In the genomic region with DNA sequence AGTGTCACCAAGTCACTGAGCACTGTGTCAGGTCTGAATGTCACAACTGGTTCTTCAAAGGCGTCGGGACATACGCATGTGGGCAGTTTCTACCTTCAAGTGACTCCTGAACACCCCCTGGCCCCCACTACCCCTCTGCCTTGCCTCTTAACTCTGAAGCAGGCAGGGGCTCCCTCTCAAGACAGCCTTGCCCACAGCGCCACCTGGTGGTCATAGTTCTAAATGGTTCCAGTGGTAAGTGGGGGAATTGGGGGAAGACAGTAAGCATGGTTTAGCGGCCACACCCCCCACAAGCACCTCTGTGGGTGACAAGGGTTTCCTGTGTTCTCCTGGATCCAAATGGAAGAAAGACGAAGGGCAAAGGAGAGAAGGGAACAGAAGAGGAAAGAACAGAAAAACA, we compare ENCODE assay signal across 8 mouse cellular contexts.
DNase-seq lines count a peak whose midpoint lies in the region; ATAC-seq lines count a peak whose summit lies in the region.

No protein-coding gene starts in this region.

- H3K9me3 ChIP-seq in hindbrain, embryonic 13.5 days: no peaks in the 10 kb centered on the region

- peak; percentile 34; the same call in 1 of the 2 replicates for ATAC-seq in hindbrain, embryonic 13.5 days (ENCODE audit: low FRiP score)

- no peak overlapping the region for H3K27ac ChIP-seq in hindbrain, embryonic 13.5 days

- no peak overlapping the region for H3K9ac ChIP-seq in hindbrain, embryonic 13.5 days

- no peak overlapping the region for H3K4me3 ChIP-seq in hindbrain, embryonic 13.5 days

- H3K27me3 ChIP-seq in hindbrain, embryonic 13.5 days: peaks cover 20% of the 10 kb centered on the region

- H3K4me2 ChIP-seq in hindbrain, embryonic 13.5 days: no peak overlapping the region

- peak; percentile 84 for DNase-seq in MN1 (ENCODE audit: low spot score)
- peak; percentile 93 to 96 for DNase-seq in cerebellum, postnatal 10 days
- DNase-seq in frontal cortex, postnatal 25 days (ENCODE audit: low spot score in 2 of 2): peak; percentile 77 to 82
- DNase-seq in layer of hippocampus, postnatal 36 days: peak; percentile 76 to 84
- peak; percentile 78 for DNase-seq in lung, postnatal 25 days (ENCODE audit: low spot score)
- DNase-seq in retina, embryonic 14.5 days (ENCODE audit: low spot score): peak; percentile 95
- peak; percentile 90 for DNase-seq in thymus, postnatal 25 days

- WGBS in hindbrain, embryonic 13.5 days: 18% methylated on average over 6 of the region's 6 CpGs

- H3K4me1 ChIP-seq in hindbrain, embryonic 13.5 days (replicated peaks): peaks cover 14% of the 10 kb centered on the region

- H3K36me3 ChIP-seq in hindbrain, embryonic 13.5 days: peaks cover 26% of the 10 kb centered on the region
